Mouse (Mus musculus): Measurements from ENCODE around the gene A830031A19Rik. TPM values are rescaled to one million over a fixed set of nuclear protein-coding genes. Genes with fewer than 3 reads are reported as not detected.

Gene A830031A19Rik
- polyA plus RNA-seq, 1 experiment from 2014 or later, result not detected

DNA sequence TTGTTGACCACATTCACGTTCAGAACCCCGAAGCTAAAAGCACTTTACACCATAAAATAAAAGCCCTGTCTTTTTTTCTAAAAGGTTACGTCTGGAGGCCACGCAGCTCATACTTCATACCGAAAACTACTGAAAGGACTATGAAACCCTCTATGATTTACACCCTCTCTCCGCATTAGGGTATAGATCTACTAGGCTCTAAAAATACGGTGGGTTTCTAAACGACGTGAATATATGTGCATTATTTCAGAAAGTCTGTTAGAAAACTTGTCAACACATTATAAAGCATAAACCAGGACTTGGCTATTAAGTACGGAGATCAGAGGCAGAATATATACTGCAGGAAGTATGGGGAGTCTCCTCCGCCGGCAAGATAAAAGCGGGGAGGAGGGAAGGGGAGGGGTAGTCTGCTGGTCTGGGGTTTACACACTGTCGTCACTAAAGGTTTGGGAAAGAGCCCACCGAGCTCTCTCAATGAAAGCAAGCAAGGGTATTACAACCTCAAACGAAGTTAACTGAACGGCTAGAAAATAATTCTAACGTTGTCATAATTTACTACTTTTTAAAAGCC lies 748 bp downstream of the A830031A19Rik start:
- no peak for ATAC-seq (ENCODE audit: low read depth)
- Histone ChIP-seq H3K4me2 (peak overlapping the region; percentile 78), H3K27me3 (no peaks in the 10 kb centered on the region), H3K4me1 (replicated peaks) (peaks cover 25% of the 10 kb centered on the region), H3K27ac (replicated peaks) (peak overlapping the region; percentile 99), H3K9ac (peak overlapping the region; percentile 98), H3K4me3 (peak overlapping the region; percentile 81), H3K36me3 (no peaks in the 10 kb centered on the region), H3K9me3 (no peaks in the 10 kb centered on the region)
- WGBS, result 1% methylated on average over 18 of the region's 18 CpGs

DNA sequence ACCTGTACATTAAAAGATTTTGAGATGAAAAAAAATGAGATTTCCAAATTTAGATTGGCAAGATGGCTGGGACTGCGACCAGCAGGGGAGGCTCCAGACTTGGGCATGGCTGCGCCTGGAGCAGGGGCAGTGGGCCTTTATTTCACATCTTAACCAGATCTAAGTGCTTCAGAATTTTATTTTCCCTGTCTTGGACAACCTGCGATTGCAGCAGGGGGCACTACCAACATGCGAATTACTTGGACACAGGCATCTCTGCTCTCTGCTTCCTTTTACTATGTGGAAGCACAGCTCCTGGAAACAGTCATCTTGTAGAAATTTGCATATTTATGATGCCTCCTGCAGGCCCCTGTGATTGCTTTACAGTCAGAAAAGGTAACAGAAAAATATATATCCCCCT lies 9.5 kb downstream of the A830031A19Rik start:
- Histone ChIP-seq H3K27me3 (no peaks in the 10 kb centered on the region), H3K36me3 (no peaks in the 10 kb centered on the region), H3K27ac (replicated peaks) (peak overlapping the region; percentile 59; the same call in 1 of the 2 replicates), H3K4me3 (no peak overlapping the region), H3K4me2 (no peak overlapping the region), H3K9ac (no peak overlapping the region), H3K9me3 (no peaks in the 10 kb centered on the region), H3K4me1 (replicated peaks) (peaks cover 44% of the 10 kb centered on the region)
- WGBS, result 32% methylated on average over 4 of the region's 4 CpGs
- ATAC-seq (ENCODE audit: low read depth), result peak; percentile 70; the same call in 1 of the 2 replicates

DNA sequence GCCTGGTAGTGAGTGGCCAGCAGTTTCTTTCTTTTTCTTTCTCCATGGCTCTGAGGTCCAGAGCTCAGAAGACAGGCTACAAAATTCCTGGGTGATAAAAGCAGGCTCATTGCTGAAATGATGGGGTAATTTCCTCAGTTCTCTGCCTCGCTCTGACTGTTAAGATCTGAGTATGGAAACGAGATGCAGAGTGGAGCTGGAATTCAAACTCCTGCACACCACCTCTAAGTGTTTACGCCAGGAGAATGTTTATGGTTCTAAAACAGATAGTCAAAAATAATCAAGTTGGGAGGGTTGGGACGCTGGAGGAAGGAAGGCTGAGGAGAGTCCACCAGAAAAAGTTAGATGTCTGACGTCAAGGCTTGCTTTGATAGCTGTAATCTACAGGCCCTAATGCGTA lies 10.6 kb downstream of the A830031A19Rik start:
- Histone ChIP-seq H3K27me3 (no peaks in the 10 kb centered on the region), H3K27ac (replicated peaks) (peak overlapping the region; percentile 42; the same call in 1 of the 2 replicates), H3K9me3 (no peaks in the 10 kb centered on the region), H3K4me2 (no peak overlapping the region), H3K36me3 (no peaks in the 10 kb centered on the region), H3K4me3 (no peak overlapping the region), H3K4me1 (replicated peaks) (peaks cover 46% of the 10 kb centered on the region), H3K9ac (no peak overlapping the region)
- no peak for ATAC-seq (ENCODE audit: low read depth)
- WGBS, result 57% methylated on average over 6 of the region's 6 CpGs

GRCm38 (mm10) chr11:24062495-24063096 lies 12.3 kb downstream of the A830031A19Rik start:
- Histone ChIP-seq H3K27me3 (peaks cover 3% of the 10 kb centered on the region; the same call in 1 of the 2 replicates), H3K4me2 (peak overlapping the region; percentile 9; the same call in 1 of the 2 replicates), H3K4me3 (no peak overlapping the region), H3K4me1 (replicated peaks) (peaks cover 46% of the 10 kb centered on the region), H3K36me3 (no peaks in the 10 kb centered on the region), H3K9ac (peak overlapping the region; percentile 34; the same call in 1 of the 2 replicates), H3K9me3 (no peaks in the 10 kb centered on the region), H3K27ac (replicated peaks) (peak overlapping the region; percentile 65)
- ATAC-seq (ENCODE audit: low read depth), result no peak
- WGBS, result 18% methylated on average over 9 of the region's 9 CpGs

DNA sequence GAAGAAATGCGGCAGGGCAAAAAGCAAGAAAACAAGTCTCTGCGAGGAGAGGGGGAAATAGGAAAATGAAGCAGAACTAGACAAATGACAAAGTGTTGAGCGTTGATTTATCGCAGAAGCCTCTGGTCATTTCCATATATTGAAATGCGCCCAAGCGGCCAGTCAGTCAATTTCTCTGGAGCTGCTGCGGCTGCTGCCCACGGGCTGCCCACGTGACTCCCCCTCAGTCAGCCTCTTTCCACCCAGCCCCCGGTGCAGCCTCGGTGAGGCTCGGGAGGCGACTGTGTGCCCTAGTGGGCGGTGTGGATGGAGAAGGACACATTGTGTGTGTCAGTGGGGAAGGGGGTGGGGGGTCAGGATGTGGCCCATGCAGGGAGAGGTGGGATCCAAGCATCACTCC lies 13.0 kb downstream of the A830031A19Rik start:
- no peaks in the 10 kb centered on the region for H3K9me3 ChIP-seq
- H3K4me1 ChIP-seq (replicated peaks), result peaks cover 46% of the 10 kb centered on the region
- H3K4me3 ChIP-seq, result peak overlapping the region; percentile 32
- ATAC-seq (ENCODE audit: low read depth), result peak; percentile 72; the same call in 1 of the 2 replicates
- H3K4me2 ChIP-seq, result peak overlapping the region; percentile 59
- peaks cover 3% of the 10 kb centered on the region; the same call in 1 of the 2 replicates for H3K27me3 ChIP-seq
- peak overlapping the region; percentile 65 for H3K27ac ChIP-seq (replicated peaks)
- WGBS, result under 1% methylated on average over 14 of the region's 14 CpGs
- no peaks in the 10 kb centered on the region for H3K36me3 ChIP-seq
- H3K9ac ChIP-seq, result peak overlapping the region; percentile 61

GRCm38 (mm10) chr11:24060428-24060827 lies 14.4 kb downstream of the A830031A19Rik start:
- H3K27ac ChIP-seq (replicated peaks), result peak overlapping the region; percentile 61
- no peak for ATAC-seq (ENCODE audit: low read depth)
- peak overlapping the region; percentile 28 for H3K4me3 ChIP-seq
- peaks cover 3% of the 10 kb centered on the region; the same call in 1 of the 2 replicates for H3K27me3 ChIP-seq
- H3K36me3 ChIP-seq, result no peaks in the 10 kb centered on the region
- H3K4me1 ChIP-seq (replicated peaks), result peaks cover 42% of the 10 kb centered on the region
- 1% methylated on average over 5 of the region's 5 CpGs for WGBS
- H3K9me3 ChIP-seq, result no peaks in the 10 kb centered on the region
- peak overlapping the region; percentile 58 for H3K4me2 ChIP-seq
- peak overlapping the region; percentile 60 for H3K9ac ChIP-seq

DNA sequence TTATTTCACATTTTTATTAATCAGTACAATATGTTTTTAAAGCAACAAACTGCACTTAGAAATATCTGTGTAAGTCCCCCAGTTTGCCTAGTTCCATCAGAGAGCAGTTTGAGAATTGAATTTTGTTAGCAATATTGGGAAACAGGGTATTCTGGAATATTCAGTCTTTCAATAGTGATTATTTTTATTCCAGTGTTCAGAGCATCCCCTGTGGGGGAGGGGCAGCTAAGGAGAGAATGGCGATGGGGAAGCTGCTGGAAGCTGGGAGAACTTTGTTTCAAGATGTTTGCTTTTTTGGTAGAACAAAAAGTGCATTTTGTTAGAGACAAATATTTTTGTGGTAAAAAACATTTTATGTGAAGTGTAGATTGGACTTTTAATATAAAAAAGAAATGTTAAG lies 15.7 kb downstream of the A830031A19Rik start:
- Histone ChIP-seq H3K4me1 (replicated peaks) (peaks cover 35% of the 10 kb centered on the region), H3K9ac (no peak overlapping the region), H3K4me3 (no peak overlapping the region), H3K4me2 (no peak overlapping the region), H3K27me3 (peaks cover 3% of the 10 kb centered on the region; the same call in 1 of the 2 replicates), H3K36me3 (no peaks in the 10 kb centered on the region), H3K9me3 (no peaks in the 10 kb centered on the region), H3K27ac (replicated peaks) (no peak overlapping the region)
- WGBS, result 12% methylated on average over 1 of the region's 1 CpGs
- ATAC-seq (ENCODE audit: low read depth), result no peak

DNA sequence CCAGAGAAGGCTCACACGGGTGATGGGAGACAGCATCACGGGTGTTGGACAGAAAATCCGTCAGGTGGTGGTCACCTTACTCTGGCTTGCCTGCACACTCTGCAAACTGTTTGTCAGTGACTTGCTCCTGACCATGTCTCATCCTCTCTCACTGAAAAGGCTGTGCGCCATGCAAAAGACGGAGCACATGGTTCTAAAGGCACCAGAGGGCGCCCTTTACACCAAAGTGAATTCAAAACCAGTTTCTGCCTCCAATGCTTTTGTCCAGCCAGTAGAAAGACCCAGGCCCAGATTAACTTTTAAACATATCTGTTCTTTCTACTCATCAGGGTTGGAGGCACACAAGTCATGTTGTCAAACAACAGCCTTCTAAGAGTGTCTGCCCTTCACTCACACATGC lies 22.0 kb downstream of the A830031A19Rik start:
- H3K4me2 ChIP-seq, result no peak overlapping the region
- no peak overlapping the region for H3K27ac ChIP-seq (replicated peaks)
- H3K36me3 ChIP-seq, result no peaks in the 10 kb centered on the region
- no peak overlapping the region for H3K9ac ChIP-seq
- no peaks in the 10 kb centered on the region for H3K9me3 ChIP-seq
- no peaks in the 10 kb centered on the region for H3K27me3 ChIP-seq
- ATAC-seq (ENCODE audit: low read depth), result no peak
- WGBS, result 62% methylated on average over 6 of the region's 6 CpGs
- no peak overlapping the region for H3K4me3 ChIP-seq
- H3K4me1 ChIP-seq (replicated peaks), result peaks cover 6% of the 10 kb centered on the region; the same call in 1 of the 2 replicates

DNA sequence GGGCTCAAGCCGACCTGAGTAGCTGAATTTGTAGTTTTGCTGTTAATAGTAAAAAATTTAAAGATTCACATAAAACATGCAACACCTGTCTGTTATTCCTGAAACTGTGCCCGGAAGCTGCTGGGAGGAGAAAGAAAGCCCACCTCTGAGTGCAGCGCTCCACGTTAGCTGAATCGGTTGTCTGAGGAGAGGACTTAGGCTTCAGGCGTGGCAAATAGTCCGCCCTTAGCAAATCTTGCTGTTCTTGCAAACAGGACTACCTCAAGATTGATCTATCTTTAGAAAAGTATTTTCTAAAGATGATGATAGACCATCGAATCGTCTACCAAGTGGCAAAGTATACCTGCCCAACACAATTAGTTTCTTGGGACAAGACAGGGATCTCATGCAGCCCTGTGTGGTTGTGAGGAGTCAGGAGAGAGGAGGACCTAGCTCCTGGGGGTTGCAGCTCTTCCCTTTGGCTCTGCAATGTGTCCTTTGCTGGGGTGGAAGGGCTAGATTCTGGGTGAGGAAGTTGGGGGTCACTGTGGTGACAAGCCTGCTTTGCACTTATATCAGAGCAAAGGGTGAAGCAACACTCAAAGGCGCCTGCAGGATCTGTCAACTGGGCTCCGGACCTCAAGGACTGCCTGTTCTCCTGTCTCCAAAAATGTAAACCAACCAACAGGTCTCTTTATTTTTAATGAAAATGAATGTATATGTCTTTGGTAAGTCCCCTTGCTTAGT lies 24.7 kb downstream of the A830031A19Rik start:
- no peaks in the 10 kb centered on the region for H3K9me3 ChIP-seq
- no peak overlapping the region for H3K4me3 ChIP-seq
- H3K27ac ChIP-seq (replicated peaks), result no peak overlapping the region
- no peaks in the 10 kb centered on the region for H3K36me3 ChIP-seq
- H3K9ac ChIP-seq, result 0 out of 2 replicates have a peak overlapping the region, but pooled peaks have one; percentile 70
- WGBS, result 81% methylated on average over 11 of the region's 11 CpGs
- H3K27me3 ChIP-seq, result no peaks in the 10 kb centered on the region
- peaks cover 6% of the 10 kb centered on the region; the same call in 1 of the 2 replicates for H3K4me1 ChIP-seq (replicated peaks)
- ATAC-seq (ENCODE audit: low read depth), result no peak
- peak overlapping the region; percentile 57 for H3K4me2 ChIP-seq

- WGBS, result 5% methylated on average over 28 of the region's 28 CpGs
Measured at GRCm38 (mm10) chr11:24049226-24050031, 25.4 kb downstream of the A830031A19Rik start.

GRCm38 (mm10) chr11:24044025-24044424 lies 30.8 kb downstream of the A830031A19Rik start:
- Histone ChIP-seq H3K27ac (replicated peaks) (no peak overlapping the region), H3K27me3 (no peaks in the 10 kb centered on the region)
- no peak for ATAC-seq (ENCODE audit: low read depth)

More at GRCm38 (mm10) chr11:24049226-24050031, 25.4 kb downstream of the A830031A19Rik start:
- no peaks in the 10 kb centered on the region for H3K27me3 ChIP-seq
- peak overlapping the region; percentile 49; the same call in 1 of the 2 replicates for H3K27ac ChIP-seq (replicated peaks)
- H3K9me3 ChIP-seq, result no peaks in the 10 kb centered on the region
- peak; percentile 89 for ATAC-seq (ENCODE audit: low read depth)
- peaks cover 6% of the 10 kb centered on the region; the same call in 1 of the 2 replicates for H3K4me1 ChIP-seq (replicated peaks)
- peak overlapping the region; percentile 57 for H3K4me2 ChIP-seq
- peak overlapping the region; percentile 43 for H3K4me3 ChIP-seq
- H3K9ac ChIP-seq, result peak overlapping the region; percentile 70
- no peaks in the 10 kb centered on the region for H3K36me3 ChIP-seq

More at GRCm38 (mm10) chr11:24044025-24044424, 30.8 kb downstream of the A830031A19Rik start:
- Histone ChIP-seq H3K4me2 (no peak overlapping the region), H3K36me3 (no peaks in the 10 kb centered on the region), H3K4me1 (replicated peaks) (no peaks in the 10 kb centered on the region), H3K9me3 (no peaks in the 10 kb centered on the region), H3K4me3 (no peak overlapping the region), H3K9ac (no peak overlapping the region)
- whole genome bisulfite sequencing, result 85% methylated on average over 6 of the region's 6 CpGs

Measured in neural tube, embryonic 13.5 days (tissue).